Mouse (Mus musculus): ENCODE measurements around the gene Fam161b. TPM values are rescaled to one million over a fixed set of nuclear protein-coding genes. Genes with fewer than 3 reads are reported as not detected.

The Fam161b gene
- total and polyA plus RNA-seq, 2 experiments from 2014 or later, result 9.2 to 9.7 TPM

DNA sequence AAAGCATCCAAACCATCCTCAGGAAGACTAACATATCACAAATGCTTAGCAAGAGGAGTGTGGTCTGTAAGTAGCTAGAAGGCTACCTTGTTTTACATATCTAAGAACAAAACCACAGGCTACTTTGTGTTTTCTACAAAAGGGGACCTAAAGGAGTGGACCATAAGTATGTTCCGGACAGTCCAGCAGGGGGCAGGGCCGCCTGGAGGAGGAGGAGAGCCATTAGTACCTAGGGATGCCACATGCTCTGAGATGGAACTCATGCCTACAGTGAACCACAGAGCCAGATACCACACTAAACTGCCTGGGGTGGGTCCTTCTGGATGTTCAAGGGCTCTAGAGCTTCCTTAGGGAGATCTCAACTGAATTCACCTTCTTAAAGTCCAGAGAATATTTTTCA is 14.4 kb downstream of the Fam161b start:
- no peak for DNase-seq
- 48% methylated on average over 2 of the region's 2 CpGs for WGBS
- Histone ChIP-seq H3K36me3 (ENCODE audit: insufficient read depth) (peaks cover 52% of the 10 kb centered on the region), H3K27me3 (ENCODE audit: insufficient read depth, low read length) (no peaks in the 10 kb centered on the region), H3K4me1 (ENCODE audit: insufficient read depth) (no peaks in the 10 kb centered on the region), H3K9me3 (ENCODE audit: low read length) (no peaks in the 10 kb centered on the region), H3K4me2 (ENCODE audit: low read depth) (no peak overlapping the region), H3K4me3 (ENCODE audit: low read depth, low read length) (no peak overlapping the region), H3K9ac (no peak overlapping the region), H3K27ac (ENCODE audit: low read depth, low read length) (no peak overlapping the region)
- no peak for ATAC-seq
- peak; percentile 44 for TF ChIP-seq CTCF (IDR thresholded peaks at IDR 0.05; ENCODE audit: low read depth)

DNA sequence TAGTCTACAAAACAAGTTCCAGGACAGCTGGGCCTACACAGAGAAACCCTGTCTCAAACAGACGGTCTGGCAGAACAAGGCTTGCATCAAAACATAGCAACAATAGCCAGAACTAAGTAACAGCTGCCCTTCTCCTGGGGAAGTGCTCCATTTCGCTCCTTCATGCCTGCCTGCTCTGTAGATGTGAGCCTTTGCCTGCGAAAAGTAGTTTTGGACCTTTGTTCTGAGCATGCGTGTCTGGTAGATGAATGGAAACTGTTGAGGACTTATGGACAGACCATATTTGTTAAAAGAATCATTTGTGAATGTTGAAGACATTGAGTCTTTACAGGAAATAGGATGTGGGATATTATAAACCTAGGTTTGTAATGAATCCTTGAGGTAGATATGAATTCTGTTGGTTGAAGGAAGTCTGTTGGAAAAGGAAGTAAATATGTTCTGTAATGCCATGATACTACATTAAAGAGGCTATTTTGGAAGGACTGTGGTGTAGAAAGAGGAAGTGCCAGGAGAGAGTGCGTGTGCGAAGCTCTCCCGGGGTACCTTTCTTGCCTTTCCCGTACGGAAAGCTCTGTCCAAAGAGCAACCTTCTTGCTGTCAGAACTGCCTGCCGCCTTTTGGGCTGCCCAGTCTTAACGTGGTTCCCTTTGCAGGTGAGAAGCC is 24.5 kb downstream of the Fam161b start:
- no peak for TF ChIP-seq CTCF (IDR thresholded peaks at IDR 0.05; ENCODE audit: low read depth)
- WGBS, result 92% methylated on average over 11 of the region's 11 CpGs
- H3K4me2 ChIP-seq (ENCODE audit: low read depth), result no peak overlapping the region
- no peaks in the 10 kb centered on the region for H3K9me3 ChIP-seq (ENCODE audit: low read length)
- peaks cover 64% of the 10 kb centered on the region for H3K36me3 ChIP-seq (ENCODE audit: insufficient read depth)
- no peaks in the 10 kb centered on the region for H3K4me1 ChIP-seq (ENCODE audit: insufficient read depth)
- no peaks in the 10 kb centered on the region for H3K27me3 ChIP-seq (ENCODE audit: insufficient read depth, low read length)
- DNase-seq, result no peak
- H3K9ac ChIP-seq, result no peak overlapping the region
- H3K4me3 ChIP-seq (ENCODE audit: low read depth, low read length), result no peak overlapping the region
- ATAC-seq, result no peak
- no peak overlapping the region for H3K27ac ChIP-seq (ENCODE audit: low read depth, low read length)

DNA sequence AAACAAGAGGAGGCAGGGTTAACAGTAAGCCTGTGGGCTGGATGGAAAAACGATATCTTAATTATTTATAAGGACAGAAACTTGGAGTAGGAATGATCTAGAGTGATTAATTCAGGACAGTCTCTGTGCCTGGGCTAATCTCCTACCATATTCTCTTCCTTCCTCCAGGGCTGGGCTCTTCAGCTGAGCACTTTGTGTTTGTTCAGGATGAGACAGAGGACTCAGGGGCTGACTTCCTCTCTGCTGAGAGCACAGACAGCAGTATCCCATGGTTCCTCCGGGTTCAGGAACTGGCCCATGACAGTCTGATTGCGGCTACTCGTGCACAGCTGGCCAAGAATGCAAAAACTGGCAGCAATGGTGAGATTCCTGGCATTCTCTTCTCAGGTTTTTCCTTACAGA is 34.5 kb downstream of the Fam161b start:
- Histone ChIP-seq H3K9me3 (ENCODE audit: low read length) (no peaks in the 10 kb centered on the region), H3K4me3 (ENCODE audit: low read depth, low read length) (no peak overlapping the region), H3K4me2 (ENCODE audit: low read depth) (no peak overlapping the region), H3K4me1 (ENCODE audit: insufficient read depth) (no peaks in the 10 kb centered on the region), H3K36me3 (ENCODE audit: insufficient read depth) (peaks cover 53% of the 10 kb centered on the region), H3K27me3 (ENCODE audit: insufficient read depth, low read length) (no peaks in the 10 kb centered on the region), H3K27ac (ENCODE audit: low read depth, low read length) (no peak overlapping the region), H3K9ac (no peak overlapping the region)
- no peak for TF ChIP-seq CTCF (IDR thresholded peaks at IDR 0.05; ENCODE audit: low read depth)
- no peak for ATAC-seq
- no peak for DNase-seq
- 76% methylated on average over 4 of the region's 4 CpGs for WGBS

DNA sequence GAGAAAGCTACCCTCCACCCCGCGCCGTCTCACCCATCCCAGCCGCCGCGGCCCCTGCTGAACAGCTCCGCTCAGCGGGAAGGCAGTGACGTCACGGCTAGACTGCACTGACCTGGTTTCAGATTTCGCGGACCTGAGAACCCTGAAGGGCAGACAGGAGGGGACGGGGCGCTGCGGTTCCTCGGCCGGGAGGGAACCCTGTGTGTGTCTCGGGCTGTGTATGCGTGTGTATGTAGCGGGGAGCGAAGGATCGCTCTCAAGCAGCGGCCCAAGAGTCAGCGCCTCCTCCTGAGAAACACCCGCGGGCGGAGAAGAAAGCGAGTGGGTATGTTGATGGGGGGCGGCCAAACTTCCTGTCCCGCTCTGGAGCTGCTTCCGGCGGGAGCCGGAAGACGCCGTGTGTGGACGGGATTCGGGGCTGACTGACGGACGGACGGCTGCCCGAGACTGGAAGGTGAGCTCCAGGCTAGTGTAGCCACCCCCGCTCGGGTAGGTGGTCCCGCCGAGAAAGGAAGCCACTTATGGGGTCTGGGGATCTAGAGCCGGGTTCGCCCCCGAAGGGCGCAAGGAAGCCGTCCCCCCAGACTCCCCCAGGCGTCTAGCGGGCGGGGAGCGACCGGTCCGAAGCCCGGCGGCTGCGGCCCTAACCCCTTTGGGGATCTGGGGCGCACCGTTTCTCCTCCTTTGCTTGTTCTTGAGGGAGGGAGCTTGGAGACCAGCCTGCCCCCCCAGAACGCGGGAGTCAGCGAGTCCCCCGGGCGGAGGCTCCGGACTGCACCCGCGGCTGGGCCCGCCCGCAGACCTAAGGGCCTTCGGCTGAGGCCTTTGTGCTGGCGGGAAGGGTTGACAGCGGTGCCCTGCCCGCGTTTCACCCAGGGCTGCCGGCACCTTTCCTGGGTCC is 44.7 kb downstream of the Fam161b start, which contains the start of gene Zfp410:
Gene Zfp410 (plus strand): TSS at position 132 of the 901 bp plus-strand sequence.
- H3K9ac ChIP-seq, result peak within 1 kb of the TSS; percentile 78
- WGBS, result 3% methylated on average over 77 of the region's 77 CpGs
- no peaks in the 10 kb centered on the region for H3K9me3 ChIP-seq (ENCODE audit: low read length)
- peaks cover 4% of the 10 kb centered on the region; the same call in 1 of the 2 replicates for H3K4me1 ChIP-seq (ENCODE audit: insufficient read depth)
- peak within 1 kb of the TSS; percentile 92 for H3K27ac ChIP-seq (ENCODE audit: low read depth, low read length)
- ATAC-seq (peak; percentile 96), DNase-seq (peak; percentile 88)
- no peaks in the 10 kb centered on the region for H3K36me3 ChIP-seq (ENCODE audit: insufficient read depth)
- peak within 1 kb of the TSS; percentile 91 for H3K4me2 ChIP-seq (ENCODE audit: low read depth)
- peak within 1 kb of the TSS; percentile 81 for H3K4me3 ChIP-seq (ENCODE audit: low read depth, low read length)
- H3K27me3 ChIP-seq (ENCODE audit: insufficient read depth, low read length), result no peaks in the 10 kb centered on the region
- peak; percentile 13; the same call in 1 of the 2 replicates for TF ChIP-seq CTCF (IDR thresholded peaks at IDR 0.05; ENCODE audit: low read depth)

DNA sequence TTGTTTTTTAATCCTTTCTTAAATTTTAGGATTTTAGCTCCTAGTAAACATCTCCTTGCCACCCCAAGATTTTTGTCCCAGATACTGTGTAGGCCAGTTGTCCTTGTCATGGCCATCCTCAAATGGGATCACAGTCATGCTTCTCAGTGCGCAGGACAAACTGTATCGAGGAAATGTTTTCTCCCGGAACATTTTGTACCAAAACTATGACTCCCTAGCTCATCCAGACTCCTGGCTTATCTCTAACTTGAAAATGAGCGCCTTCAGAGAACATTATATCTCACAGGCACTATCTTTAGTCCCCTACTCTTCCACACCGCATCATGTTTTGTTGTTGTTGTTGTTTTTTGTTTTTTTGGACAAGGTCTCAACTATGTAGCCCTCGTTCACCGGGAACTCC is 45.6 kb downstream of the Fam161b start:
- DNase-seq (no peak), ATAC-seq (no peak)
- Histone ChIP-seq H3K36me3 (ENCODE audit: insufficient read depth) (no peaks in the 10 kb centered on the region), H3K9me3 (ENCODE audit: low read length) (no peaks in the 10 kb centered on the region), H3K9ac (peak overlapping the region; percentile 78; the same call in 1 of the 2 replicates), H3K4me1 (ENCODE audit: insufficient read depth) (peaks cover 4% of the 10 kb centered on the region; the same call in 1 of the 2 replicates), H3K4me3 (ENCODE audit: low read depth, low read length) (peak overlapping the region; percentile 81), H3K4me2 (ENCODE audit: low read depth) (peak overlapping the region; percentile 91), H3K27me3 (ENCODE audit: insufficient read depth, low read length) (no peaks in the 10 kb centered on the region), H3K27ac (ENCODE audit: low read depth, low read length) (peak overlapping the region; percentile 92)
- no peak for TF ChIP-seq CTCF (IDR thresholded peaks at IDR 0.05; ENCODE audit: low read depth)
- WGBS, result 32% methylated on average over 7 of the region's 7 CpGs

DNA sequence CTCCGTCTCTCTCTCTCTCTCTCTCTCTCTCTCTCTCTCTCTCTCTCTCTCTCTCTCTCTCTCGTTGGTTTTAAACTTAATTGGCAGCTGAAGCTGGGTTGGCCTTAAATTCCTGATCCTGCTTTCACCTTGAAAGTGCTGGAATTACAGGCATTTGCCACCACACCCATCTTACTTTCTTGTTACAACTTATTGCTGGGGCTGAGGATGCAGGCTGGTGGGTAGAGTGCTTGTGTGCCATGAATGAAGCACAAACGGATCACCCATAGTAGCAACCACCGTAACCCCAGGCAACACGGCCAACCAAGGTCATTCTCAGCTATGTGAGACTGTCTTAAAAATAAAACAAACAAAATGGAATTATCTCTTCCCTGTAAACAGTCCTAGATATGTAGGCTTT is 50.3 kb downstream of the Fam161b start:
- no peak for ATAC-seq
- no peak overlapping the region for H3K27ac ChIP-seq (ENCODE audit: low read depth, low read length)
- H3K27me3 ChIP-seq (ENCODE audit: insufficient read depth, low read length), result no peaks in the 10 kb centered on the region
- 83% methylated on average over 3 of the region's 5 CpGs for WGBS
- TF ChIP-seq CTCF (IDR thresholded peaks at IDR 0.05; ENCODE audit: low read depth), result no peak
- H3K36me3 ChIP-seq (ENCODE audit: insufficient read depth), result 0 out of 2 replicates have a peak, but pooled peaks cover 4% of the 10 kb centered on the region
- H3K4me2 ChIP-seq (ENCODE audit: low read depth), result no peak overlapping the region
- no peak for DNase-seq
- no peaks in the 10 kb centered on the region for H3K4me1 ChIP-seq (ENCODE audit: insufficient read depth)
- H3K9me3 ChIP-seq (ENCODE audit: low read length), result no peaks in the 10 kb centered on the region
- no peak overlapping the region for H3K4me3 ChIP-seq (ENCODE audit: low read depth, low read length)
- H3K9ac ChIP-seq, result no peak overlapping the region

DNA sequence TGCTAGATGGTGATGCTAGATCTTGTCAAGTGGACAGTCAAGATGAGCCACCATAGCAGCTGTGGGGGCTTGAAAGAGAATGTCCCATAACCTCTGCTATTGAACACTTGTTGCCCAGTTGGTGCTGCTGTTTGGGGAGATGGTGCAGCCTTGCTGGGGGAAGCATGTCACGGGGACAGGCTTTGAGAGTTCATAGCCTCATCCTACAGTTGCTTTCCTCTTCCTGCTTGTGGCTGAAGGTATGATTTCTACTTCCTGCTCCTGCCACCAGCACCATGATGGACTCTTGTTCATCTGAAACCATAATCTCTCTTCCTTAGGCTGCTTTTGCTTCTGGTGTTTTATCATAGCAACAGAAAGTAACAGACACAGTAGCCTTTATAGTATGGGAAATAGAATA is 57.1 kb downstream of the Fam161b start:
- no peak for ATAC-seq
- no peak overlapping the region for H3K27ac ChIP-seq (ENCODE audit: low read depth, low read length)
- 80% methylated on average over 1 of the region's 1 CpGs for WGBS

More for the DNA sequence above, 57.1 kb downstream of the Fam161b start:
- DNase-seq, result no peak
- no peak overlapping the region for H3K4me3 ChIP-seq (ENCODE audit: low read depth, low read length)
- no peak overlapping the region for H3K4me2 ChIP-seq (ENCODE audit: low read depth)
- H3K9ac ChIP-seq, result no peak overlapping the region
- H3K9me3 ChIP-seq (ENCODE audit: low read length), result no peaks in the 10 kb centered on the region
- no peaks in the 10 kb centered on the region for H3K4me1 ChIP-seq (ENCODE audit: insufficient read depth)
- H3K27me3 ChIP-seq (ENCODE audit: insufficient read depth, low read length), result no peaks in the 10 kb centered on the region
- peaks cover 9% of the 10 kb centered on the region; the same call in 1 of the 2 replicates for H3K36me3 ChIP-seq (ENCODE audit: insufficient read depth)
- TF ChIP-seq CTCF (IDR thresholded peaks at IDR 0.05; ENCODE audit: low read depth), result no peak
